Comparison of ENCODE assay signal across 23 mouse cellular contexts in genomic region chr10:9161597-9161996, GRCm38 (mm10).
A peak's percentile ranks its signal among the peaks of the same experiment; 100 is the strongest.
DNase-seq lines count a peak whose midpoint lies in the region; ATAC-seq and TF ChIP-seq lines count a peak whose summit lies in the region.
"Had no signal": no experiment of that assay in that cellular context is flagged by ENCODE, and none has a peak within 500 bp of the region (broad histone marks: within the 10 kb centered on the region; RNA-seq: fewer than 3 reads in every experiment).

No protein-coding gene starts in this region.

- in situ Hi-C loops in CH12.LX (cut with MboI; ENCODE audit: low pct_ligation_motif_present, low pct_unique_long_range_greater_than_20kb, low sequenced_read_pairs): no loop called here

- no peak overlapping the region for H3K27ac ChIP-seq in forebrain, embryonic 15.5 days (replicated peaks)
- H3K27ac ChIP-seq in forebrain, embryonic 11.5 days (ENCODE audit: low read depth, low read length): no peak overlapping the region
- 0 out of 2 replicates have a peak overlapping the region, but pooled peaks have one; percentile 48 for H3K27ac ChIP-seq in CH12.LX (ENCODE audit: insufficient read depth, low read depth)
- H3K27ac ChIP-seq: embryonic facial prominence, embryonic 10.5 days; embryonic facial prominence, embryonic 12.5 days; forebrain, embryonic 12.5 days had no signal

- no peak for TF ChIP-seq POLR2A in CH12.LX (IDR thresholded peaks at IDR 0.05; ENCODE audit: low read depth, low read length)

- no peak overlapping the region for H3K4me3 ChIP-seq in forebrain, embryonic 15.5 days
- H3K4me3 ChIP-seq in forebrain, embryonic 11.5 days (ENCODE audit: low read depth, low read length): no peak overlapping the region
- H3K4me3 ChIP-seq in megakaryocyte, embryonic 14.5 days (replicated peaks): peak overlapping the region; percentile 64
- peak overlapping the region in 1 of 3 experiments; percentile 50 for H3K4me3 ChIP-seq in CH12.LX (replicated peaks in 1 of 3; ENCODE audit: low read depth in 2 of 3, low read length in 2 of 3, poor library complexity in 1 of 3)
- H3K4me3 ChIP-seq: embryonic facial prominence, embryonic 10.5 days; embryonic facial prominence, embryonic 12.5 days; forebrain, embryonic 12.5 days had no signal

- dilution Hi-C loops in CH12.LX (cut with MboI; ENCODE audit: extremely low pct_ligation_motif_present, extremely low pct_unique_long_range_greater_than_20kb, low sequenced_read_pairs): no loop called here

- TF ChIP-seq EP300 in CH12.LX (IDR thresholded peaks at IDR 0.05; ENCODE audit: low read length): no peak

- WGBS in forebrain, embryonic 15.5 days: 98% methylated on average over 7 of the region's 7 CpGs
- WGBS in forebrain, embryonic 11.5 days: 93% methylated on average over 7 of the region's 7 CpGs

- no peak overlapping the region for H3K4me2 ChIP-seq in forebrain, embryonic 15.5 days (replicated peaks)
- no peak overlapping the region for H3K4me2 ChIP-seq in forebrain, embryonic 11.5 days (ENCODE audit: low read depth, low read length, severe bottlenecking)
- H3K4me2 ChIP-seq in CH12.LX (ENCODE audit: insufficient read depth, low read depth, poor library complexity, severe bottlenecking): no peak overlapping the region
- H3K4me2 ChIP-seq: embryonic facial prominence, embryonic 12.5 days; forebrain, embryonic 12.5 days had no signal

- peaks cover 12% of the 10 kb centered on the region for H3K4me1 ChIP-seq in forebrain, embryonic 15.5 days
- H3K4me1 ChIP-seq in forebrain, embryonic 11.5 days (replicated peaks; ENCODE audit: control insufficient read depth, insufficient read depth, low read length): no peaks in the 10 kb centered on the region; the same call in 1 of the 2 replicates
- no peaks in the 10 kb centered on the region; the same call in 1 of the 2 replicates for H3K4me1 ChIP-seq in megakaryocyte, embryonic 14.5 days
- peaks cover 0 to 4% of the 10 kb centered on the region in 2 experiments; a peak in 2 of 4 replicates for H3K4me1 ChIP-seq in CH12.LX (ENCODE audit: control insufficient read depth in 1 of 2, insufficient read depth in 2 of 2)
- H3K4me1 ChIP-seq: embryonic facial prominence, embryonic 12.5 days had no signal

- no peaks in the 10 kb centered on the region for H3K9me3 ChIP-seq in forebrain, embryonic 15.5 days
- H3K9me3 ChIP-seq in forebrain, embryonic 11.5 days (ENCODE audit: control insufficient read depth, low read length): no peaks in the 10 kb centered on the region
- H3K9me3 ChIP-seq in megakaryocyte, embryonic 14.5 days: peaks cover 13% of the 10 kb centered on the region
- no peaks in the 10 kb centered on the region for H3K9me3 ChIP-seq in CH12.LX (replicated peaks; ENCODE audit: low read length)
- H3K9me3 ChIP-seq: embryonic facial prominence, embryonic 10.5 days; embryonic facial prominence, embryonic 12.5 days; forebrain, embryonic 12.5 days had no signal

- TF ChIP-seq CTCF in CH12.LX (conservative IDR thresholded peaks at IDR 0.05 in 1 of 2, IDR thresholded peaks at IDR 0.05 in 1 of 2; ENCODE audit: low read depth in 2 of 2, low read length in 2 of 2): no peak

- no peak overlapping the region for H3K9ac ChIP-seq in forebrain, embryonic 15.5 days (replicated peaks)
- no peak overlapping the region for H3K9ac ChIP-seq in forebrain, embryonic 11.5 days (ENCODE audit: low read length)
- no peak overlapping the region for H3K9ac ChIP-seq in CH12.LX (ENCODE audit: insufficient read depth, low read depth)
- H3K9ac ChIP-seq: embryonic facial prominence, embryonic 12.5 days; forebrain, embryonic 12.5 days; forebrain, postnatal 0 days had no signal

- H3K27me3 ChIP-seq in forebrain, embryonic 15.5 days: no peaks in the 10 kb centered on the region
- H3K27me3 ChIP-seq in forebrain, embryonic 11.5 days (ENCODE audit: control insufficient read depth, insufficient read depth, low read length): no peaks in the 10 kb centered on the region
- H3K27me3 ChIP-seq in megakaryocyte, embryonic 14.5 days (replicated peaks): no peaks in the 10 kb centered on the region
- H3K27me3 ChIP-seq in CH12.LX (replicated peaks): no peaks in the 10 kb centered on the region
- H3K27me3 ChIP-seq: embryonic facial prominence, embryonic 12.5 days; forebrain, embryonic 12.5 days had no signal

- TF ChIP-seq RAD21 in CH12.LX (IDR thresholded peaks at IDR 0.05; ENCODE audit: low read depth, low read length): no peak

- 0 out of 2 replicates have a peak, but pooled peaks have one; percentile 12 for ATAC-seq in forebrain, embryonic 15.5 days (replicated peaks)
- ATAC-seq in forebrain, embryonic 11.5 days (replicated peaks; ENCODE audit: low FRiP score): no peak
- ATAC-seq in megakaryocyte, adult 5-6 weeks (ENCODE audit: poor library complexity, severe bottlenecking): no peak
- no peak for ATAC-seq in frontal cortex, adult (ENCODE audit: low TSS enrichment)
- ATAC-seq: activated CD4-positive, CD25-positive, alpha-beta regulatory T cell, adult 4 months; CD4-positive, CD25-positive, alpha-beta regulatory T cell, adult 4 months; forebrain, embryonic 14.5 days; forebrain, postnatal 0 days; Patski had no signal

- no peaks in the 10 kb centered on the region for H3K79me2 ChIP-seq in CH12.LX (replicated peaks; ENCODE audit: control insufficient read depth, extremely low read depth, insufficient read depth, poor library complexity, severe bottlenecking)

- DNase-seq in forebrain, embryonic 11.5 days (ENCODE audit: low spot score): no peak
- DNase-seq in CH12.LX (ENCODE audit: extremely low read depth): no peak
- DNase-seq: adrenal gland, adult 8-10 months; adrenal gland, postnatal 14 days; adrenal gland, postnatal 36 days; B cell, adult 2 months; cerebellum, adult 11-12 months; cerebellum, adult 2 months; cerebellum, adult 9-10 months; cerebellum, postnatal 10 days; cerebellum, postnatal 25 days; forebrain, postnatal 0 days had no signal

- H3K36me3 ChIP-seq in forebrain, embryonic 15.5 days: no peaks in the 10 kb centered on the region
- H3K36me3 ChIP-seq in forebrain, embryonic 11.5 days (ENCODE audit: control insufficient read depth, insufficient read depth, low read length): no peaks in the 10 kb centered on the region
- no peaks in the 10 kb centered on the region for H3K36me3 ChIP-seq in megakaryocyte, embryonic 14.5 days (replicated peaks; ENCODE audit: low read length)
- H3K36me3 ChIP-seq in CH12.LX (replicated peaks in 1 of 2; ENCODE audit: control insufficient read depth in 1 of 2, insufficient read depth in 1 of 2, low read length in 1 of 2): no peaks in the 10 kb centered on the region
- H3K36me3 ChIP-seq: embryonic facial prominence, embryonic 10.5 days; embryonic facial prominence, embryonic 12.5 days; forebrain, embryonic 12.5 days had no signal

TF ChIP-seq in CH12.LX, 34 proteins besides CTCF, POLR2A, EP300 and RAD21:
- TF ChIP-seq ZC3H11A (IDR thresholded peaks at IDR 0.05; ENCODE audit: low read depth, low read length) (no peak), KAT2A (IDR thresholded peaks at IDR 0.05; ENCODE audit: insufficient replicate concordance, low read length) (no peak), MAFK (IDR thresholded peaks at IDR 0.05; ENCODE audit: insufficient replicate concordance, low read length) (no peak), USF2 (conservative IDR thresholded peaks at IDR 0.05; ENCODE audit: low read depth, low read length) (no peak), JUND (conservative IDR thresholded peaks at IDR 0.05; ENCODE audit: low read depth, low read length) (no peak), UBTF (IDR thresholded peaks at IDR 0.05; ENCODE audit: low read depth, low read length) (no peak), ELF1 (IDR thresholded peaks at IDR 0.05; ENCODE audit: low read depth, low read length) (no peak), NRF1 (IDR thresholded peaks at IDR 0.05; ENCODE audit: low read depth, low read length) (no peak), MAZ (IDR thresholded peaks at IDR 0.05; ENCODE audit: low read depth, low read length) (no peak), HCFC1 (IDR thresholded peaks at IDR 0.05; ENCODE audit: low read depth, low read length) (no peak), GABPA (IDR thresholded peaks at IDR 0.05; ENCODE audit: insufficient replicate concordance, low read depth, low read length) (no peak), MEF2A (IDR thresholded peaks at IDR 0.05; ENCODE audit: borderline replicate concordance, low read depth, low read length) (no peak), SMC3 (IDR thresholded peaks at IDR 0.05; ENCODE audit: low read depth, low read length) (no peak), SIN3A (IDR thresholded peaks at IDR 0.05; ENCODE audit: low read length) (no peak)
